Mouse (Mus musculus): Measurements from ENCODE around the gene Rnd3. TPM values are rescaled to one million over a fixed set of nuclear protein-coding genes. Genes with fewer than 3 reads are reported as not detected.

The Rnd3 gene
- total RNA-seq (2021): 10 to 100 TPM; 12.7 to 14.4 TPM

- peak; percentile 90 to 91 for DNase-seq
Measured at GRCm38 (mm10) chr2:51148975-51149374, at the start of gene Rnd3. Gene Rnd3, minus strand, starts transcription at chr2:51149111.

- DNase-seq: no peak
Measured at GRCm38 (mm10) chr2:51192319-51192718, 43.4 kb upstream of the Rnd3 start.

GRCm38 (mm10) chr2:51185762-51186161, 36.9 kb upstream of the Rnd3 start:
- DNase-seq: no peak

GRCm38 (mm10) chr2:51182990-51183389, 34.1 kb upstream of the Rnd3 start:
- DNase-seq: no peak

GRCm38 (mm10) chr2:51181376-51181775, 32.5 kb upstream of the Rnd3 start:
- no peak for DNase-seq

- no peak for DNase-seq
Measured at GRCm38 (mm10) chr2:51179096-51179495, 30.2 kb upstream of the Rnd3 start.

GRCm38 (mm10) chr2:51177615-51178014, 28.7 kb upstream of the Rnd3 start:
- no peak for DNase-seq

GRCm38 (mm10) chr2:51175276-51175675, 26.4 kb upstream of the Rnd3 start:
- no peak for DNase-seq

- no peak for DNase-seq
Measured at GRCm38 (mm10) chr2:51161110-51161509, 12.2 kb upstream of the Rnd3 start.

- DNase-seq: peak; percentile 25 to 27
Measured at GRCm38 (mm10) chr2:51148454-51148853, 457 bp downstream of the Rnd3 start.

GRCm38 (mm10) chr2:51148065-51148407, 875 bp downstream of the Rnd3 start:
- no peak for DNase-seq

- peak; percentile 57 to 58 for DNase-seq
Measured at GRCm38 (mm10) chr2:51147318-51148064, 1.4 kb downstream of the Rnd3 start.

GRCm38 (mm10) chr2:51146871-51147317, 2.0 kb downstream of the Rnd3 start:
- peak; percentile 76 to 77 for DNase-seq

GRCm38 (mm10) chr2:51145838-51146470, 3.0 kb downstream of the Rnd3 start:
- peak; percentile 32 to 38 for DNase-seq

GRCm38 (mm10) chr2:51144380-51145120, 4.4 kb downstream of the Rnd3 start:
- DNase-seq: no peak

GRCm38 (mm10) chr2:51142422-51142821, 6.5 kb downstream of the Rnd3 start:
- DNase-seq: no peak

GRCm38 (mm10) chr2:51141345-51141744, 7.6 kb downstream of the Rnd3 start:
- no peak for DNase-seq

GRCm38 (mm10) chr2:51140486-51140885, 8.4 kb downstream of the Rnd3 start:
- no peak for DNase-seq

GRCm38 (mm10) chr2:51139912-51140446, 8.9 kb downstream of the Rnd3 start:
- no peak for DNase-seq

GRCm38 (mm10) chr2:51139218-51139911, 9.5 kb downstream of the Rnd3 start:
- DNase-seq: no peak

- no peak for DNase-seq
Measured at GRCm38 (mm10) chr2:51137726-51138125, 11.2 kb downstream of the Rnd3 start.

GRCm38 (mm10) chr2:51132181-51132580, 16.7 kb downstream of the Rnd3 start:
- no peak for DNase-seq

Data from layer of hippocampus, postnatal 36 days (tissue).